Mouse (Mus musculus): ENCODE results near the gene Phf5a.

- TF ChIP-seq CTCF (conservative IDR thresholded peaks at IDR 0.05; ENCODE audit: low read length) (no peak), NANOG (IDR thresholded peaks at IDR 0.05; ENCODE audit: borderline replicate concordance, low read length) (no peak), POU5F1 (IDR thresholded peaks at IDR 0.05; ENCODE audit: borderline replicate concordance, low read length) (no peak)
Measured at GRCm38 (mm10) chr15:81907953-81908352, 36.2 kb upstream of the Phf5a start.
